Mouse (Mus musculus) small intestine, adult 2 months (tissue): Measurements from ENCODE around the gene Tac2. TPM values are rescaled to one million over a fixed set of nuclear protein-coding genes. Genes with fewer than 3 reads are reported as not detected.
A peak's percentile ranks its signal among the peaks of the same experiment; 100 is the strongest.
"Not testable (repeated sequence)": the region's sequence is repeated elsewhere in the genome, so short reads cannot be mapped to it uniquely, and the experiment has no call there.

ENCODE experiments used
- H3K27ac ChIP-seq: fragments of 200-500 bp; 2 replicates; pipeline ENCODE4 v1.5.1; 2012; ENCODE audit warnings: low read depth, low read length, control low read depth, inconsistent platforms; ENCODE audit not compliant: insufficient read depth
- H3K27me3 ChIP-seq: fragments of 200-500 bp; 2 replicates; pipeline ENCODE4 v1.6.1; 2012; ENCODE audit warnings: mild to moderate bottlenecking, moderate library complexity, low read length, inconsistent platforms; ENCODE audit not compliant: control insufficient read depth, insufficient read depth
- H3K36me3 ChIP-seq: fragments of 200-500 bp; 2 replicates; pipeline ENCODE4 v1.6.1; 2012; ENCODE audit warnings: mild to moderate bottlenecking, low read length, control low read depth, inconsistent platforms; ENCODE audit not compliant: control insufficient read depth, insufficient read depth
- H3K4me1 ChIP-seq: fragments of 200-500 bp; 2 replicates; pipeline ENCODE4 v1.6.1; 2012; ENCODE audit warnings: low read length, inconsistent platforms, mixed read lengths; ENCODE audit not compliant: control insufficient read depth, insufficient read depth, insufficient read length
- H3K4me3 ChIP-seq: fragments of 200-500 bp; 2 replicates; pipeline ENCODE4 v1.5.1; 2012; ENCODE audit warnings: low read depth, mild to moderate bottlenecking, control low read depth, inconsistent platforms, low read length, moderate library complexity
- CTCF ChIP-seq: fragments of 200-500 bp; IDR thresholded peaks from 2 replicates; pipeline ENCODE4 v1.5.1; 2012; ENCODE audit warnings: low read depth, mild to moderate bottlenecking, control low read depth, inconsistent platforms, low read length, moderate library complexity, mixed read lengths; ENCODE audit not compliant: insufficient replicate concordance, insufficient read length; ENCODE audit errors: extremely low read depth
- POLR2A ChIP-seq: fragments of 200-500 bp; IDR thresholded peaks from 2 replicates; pipeline ENCODE4 v1.6.1; 2012; ENCODE audit warnings: low read depth, mild to moderate bottlenecking, control low read depth, inconsistent platforms, low read length, moderate library complexity
- WGBS: fragments of 180-500 bp; shearing (Covaris S2); methylation state at CpG from one replicate; pipeline ENCODE4 v1.1.7; 2018; 5-methylcytosine and 5-hydroxymethylcytosine counted together
- polyA plus RNA-seq: library from polyadenylated mRNA; depleted of rRNA; stranded (reverse); fragments of >200 nt; gene quantifications from 2 replicates; pipeline ENCODE4 v1.2.3, GENCODE M21; 2012; rRNA removed

The Tac2 gene
- polyA plus RNA-seq, 1 experiment: 0.27 TPM

DNA sequence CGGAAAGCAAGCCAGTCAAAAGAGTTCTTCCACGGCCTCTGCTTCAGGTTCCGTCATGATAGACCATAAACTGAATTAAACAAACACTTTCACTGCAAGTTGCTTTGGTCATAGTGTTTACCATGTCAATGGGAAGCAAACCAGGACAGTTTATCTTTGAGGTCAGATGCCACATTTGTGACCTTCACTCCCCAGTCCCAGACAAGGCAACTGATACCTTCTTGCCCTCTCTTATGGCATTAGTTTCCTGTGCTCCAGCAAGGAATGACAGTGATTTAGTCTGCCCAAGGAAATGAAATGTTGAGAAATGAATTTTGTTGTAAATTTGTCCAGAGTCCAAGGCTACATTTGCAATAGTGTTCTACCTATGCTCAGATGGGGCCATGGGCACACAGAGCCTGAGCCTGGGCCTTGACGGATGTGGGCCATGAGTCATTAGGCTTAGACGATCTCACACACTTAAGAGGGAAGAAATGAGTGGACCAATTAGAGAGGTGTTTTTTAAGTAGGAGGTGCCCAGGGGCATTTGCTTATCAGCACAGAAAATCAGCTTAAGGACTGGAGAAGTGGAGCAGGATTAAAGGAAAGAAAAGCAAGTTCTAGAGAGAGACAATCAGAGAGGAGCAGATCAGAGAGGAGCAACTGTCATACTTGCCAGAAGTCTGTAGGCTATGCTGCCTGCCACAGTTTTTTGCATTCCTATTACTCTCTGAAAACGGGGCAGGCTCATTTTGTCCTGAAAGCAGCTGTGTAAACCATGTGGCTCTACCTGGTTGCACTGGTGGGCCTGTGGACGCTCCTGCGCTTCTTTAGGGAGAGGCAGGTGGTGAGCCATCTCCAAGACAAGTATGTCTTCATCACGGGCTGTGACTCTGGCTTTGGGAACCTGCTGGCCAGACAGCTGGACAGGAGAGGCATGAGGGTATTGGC is 35.2 kb downstream of the Tac2 start, which contains the start of the genes Rdh1 and Rdh16f1:
TSS of gene Rdh1 (plus strand) at position 541 of the 930 bp plus-strand sequence.
TSS of gene Rdh16f1 (plus strand) at position 607 of the 930 bp plus-strand sequence.
- 49% methylated on average over 9 of the region's 9 CpGs for WGBS
- H3K4me3 ChIP-seq: no peak within 1 kb of the TSS
- no peak for TF ChIP-seq POLR2A
- no peak for TF ChIP-seq CTCF
- H3K4me1 ChIP-seq: peaks cover 31% of the 10 kb centered on the region
- H3K36me3 ChIP-seq: no peaks in the 10 kb centered on the region
- H3K27ac ChIP-seq: peak within 1 kb of the TSS; percentile 5; the same call in 1 of the 2 replicates
- no peaks in the 10 kb centered on the region for H3K27me3 ChIP-seq

DNA sequence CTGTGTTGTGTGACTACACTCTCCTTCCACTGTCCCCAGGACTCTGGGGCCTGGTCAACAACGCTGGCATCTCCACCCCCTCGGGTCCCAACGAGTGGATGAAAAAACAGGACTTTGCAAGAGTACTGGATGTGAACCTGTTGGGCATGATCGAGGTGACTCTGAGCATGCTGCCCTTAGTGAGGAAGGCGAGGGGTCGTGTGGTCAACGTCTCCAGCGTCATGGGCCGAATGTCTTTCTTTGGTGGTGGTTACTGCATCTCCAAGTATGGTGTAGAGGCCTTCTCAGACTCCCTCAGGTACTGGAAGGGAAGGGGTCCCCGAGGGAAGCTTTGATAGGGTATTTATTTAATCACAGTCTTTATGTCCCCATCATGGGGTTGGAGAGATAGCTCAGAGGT is 38.6 kb downstream of the Tac2 start:
- H3K27ac ChIP-seq, H3K36me3 ChIP-seq, H3K27me3 ChIP-seq, H3K4me3 ChIP-seq: not testable (repeated sequence)
- 90% methylated on average over 10 of the region's 10 CpGs for WGBS
- peaks cover 18% of the 10 kb centered on the region; the same call in 1 of the 2 replicates for H3K4me1 ChIP-seq

DNA sequence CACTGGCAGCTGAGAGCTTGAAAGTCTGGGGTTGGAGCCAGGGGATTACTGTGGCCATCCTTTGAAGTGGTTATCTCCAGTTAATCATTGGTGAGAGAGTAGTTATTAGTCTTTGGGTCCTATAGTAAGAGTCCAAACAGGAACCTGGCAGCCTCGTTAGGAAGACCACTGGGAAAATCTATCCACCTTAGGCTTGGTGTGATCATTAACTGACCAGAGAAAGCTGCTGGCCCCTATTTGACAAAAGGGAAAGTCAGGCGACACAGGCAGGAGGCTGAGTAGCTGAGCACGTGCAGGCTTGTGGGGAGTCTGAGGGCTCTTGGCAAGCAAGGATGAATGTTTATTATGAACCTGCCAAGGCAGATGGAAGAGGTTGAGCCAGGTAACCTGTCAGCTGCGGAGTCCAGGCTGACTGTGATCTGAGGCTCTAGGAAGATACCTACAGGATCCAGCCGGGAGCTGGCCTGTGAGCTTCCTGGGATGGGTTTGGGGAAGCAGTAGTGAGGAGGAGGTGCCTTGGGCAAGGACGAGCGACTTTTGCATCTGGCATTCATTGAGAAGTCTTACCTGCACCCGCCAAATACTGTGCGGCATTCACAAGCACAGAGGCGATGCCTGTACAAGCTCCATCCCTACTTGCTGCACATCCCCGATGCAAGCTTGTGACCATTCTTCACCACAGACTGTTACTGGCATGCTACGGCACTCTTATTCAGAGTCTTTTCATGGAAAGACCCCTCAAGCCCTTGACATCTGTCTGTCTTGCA is 39.8 kb downstream of the Tac2 start:
- Histone ChIP-seq H3K4me3 (no peak overlapping the region), H3K27ac (peak overlapping the region; percentile 52), H3K4me1 (peaks cover 13% of the 10 kb centered on the region; the same call in 1 of the 2 replicates), H3K36me3 (no peaks in the 10 kb centered on the region), H3K27me3 (no peaks in the 10 kb centered on the region)
- 24% methylated on average over 12 of the region's 12 CpGs for WGBS
- no peak for TF ChIP-seq POLR2A
- TF ChIP-seq CTCF: no peak

DNA sequence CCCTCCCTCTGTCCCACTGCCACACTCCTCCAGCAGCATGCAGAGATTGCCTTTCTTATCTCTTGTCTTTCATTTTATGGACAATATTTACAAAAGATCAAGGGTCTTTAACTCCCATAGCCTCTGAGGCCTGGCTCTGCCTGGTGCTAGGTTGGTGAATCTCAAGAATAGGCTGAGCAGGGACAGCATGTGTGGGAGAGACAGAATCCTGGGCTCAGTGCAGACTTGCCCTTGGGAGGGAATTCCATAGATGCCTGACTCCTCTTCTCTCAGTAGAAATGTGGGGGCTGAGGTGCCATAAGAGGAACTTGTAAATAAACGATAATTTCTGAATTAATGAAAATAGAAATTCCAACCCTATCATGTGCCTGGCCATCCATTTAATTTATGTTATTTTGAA is 42.3 kb downstream of the Tac2 start:
- Histone ChIP-seq H3K27me3 (no peaks in the 10 kb centered on the region), H3K27ac (no peak overlapping the region), H3K4me1 (peaks cover 6% of the 10 kb centered on the region; the same call in 1 of the 2 replicates), H3K36me3 (no peaks in the 10 kb centered on the region), H3K4me3 (no peak overlapping the region)
- TF ChIP-seq CTCF (no peak), POLR2A (no peak)
- 47% methylated on average over 1 of the region's 1 CpGs for WGBS

DNA sequence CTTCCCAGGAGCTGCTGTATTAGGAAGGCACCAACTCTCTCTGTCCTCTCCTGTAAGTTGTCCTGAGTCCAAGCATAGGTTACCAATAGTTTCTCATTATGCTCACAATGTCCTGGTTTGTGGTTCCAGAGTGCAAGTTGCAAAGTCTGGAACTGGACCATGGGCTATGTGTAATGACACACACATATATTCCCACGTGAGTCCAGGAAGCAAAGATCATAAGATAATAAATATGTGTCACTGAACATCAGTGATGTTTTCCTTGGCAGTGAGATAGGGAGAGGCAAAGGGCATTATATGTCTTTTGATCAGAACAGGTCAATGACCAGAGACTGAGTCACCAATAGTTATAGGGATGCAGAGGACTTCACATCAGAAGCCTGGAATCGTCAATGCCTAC is 51.7 kb downstream of the Tac2 start, which contains the start of gene Rdh9:
TSS of gene Rdh9 (plus strand) at position 376 of the 400 bp plus-strand sequence.
- no peak for TF ChIP-seq CTCF
- no peak for TF ChIP-seq POLR2A
- peaks cover 8% of the 10 kb centered on the region; the same call in 1 of the 2 replicates for H3K4me1 ChIP-seq
- H3K4me3 ChIP-seq: peak within 1 kb of the TSS; percentile 49
- no peaks in the 10 kb centered on the region for H3K36me3 ChIP-seq
- H3K27ac ChIP-seq: peak within 1 kb of the TSS; percentile 88
- H3K27me3 ChIP-seq: no peaks in the 10 kb centered on the region
- 18% methylated on average over 2 of the region's 2 CpGs for WGBS

Other genes starting within 250 kb of the Tac2 start
- gene Stac3, start 222.8 kb upstream of the Tac2 start, polyA plus RNA-seq: 0.30 and 0.51 TPM in 2 replicates
- 3.8 and 5.6 TPM in 2 replicates for gene Ndufa4l2, start 209.5 kb upstream of the Tac2 start, polyA plus RNA-seq
- 36.6 and 49.6 TPM in 2 replicates for gene Shmt2, start 202.0 kb upstream of the Tac2 start, polyA plus RNA-seq
- 0.32 and 0.41 TPM in 2 replicates for gene Nxph4, start 189.9 kb upstream of the Tac2 start, polyA plus RNA-seq
- 82.4 and 200 TPM in 2 replicates for gene Lrp1, start 103.3 kb upstream of the Tac2 start, polyA plus RNA-seq
- gene Stat6, start 81.5 kb upstream of the Tac2 start, polyA plus RNA-seq: 45.7 and 101 TPM in 2 replicates
- 0.67 and 2.5 TPM in 2 replicates for gene Nemp1, start 57.6 kb upstream of the Tac2 start, polyA plus RNA-seq
- gene Nab2, start 55.9 kb upstream of the Tac2 start, polyA plus RNA-seq: 9.4 and 31.8 TPM in 2 replicates
- 166 and 688 TPM in 2 replicates for gene Myo1a, start 19.3 kb upstream of the Tac2 start, polyA plus RNA-seq
- 2.9 and 6.7 TPM in 2 replicates for gene Zbtb39, start 15.1 kb downstream of the Tac2 start, polyA plus RNA-seq
- 0.70 and 2.3 TPM in 2 replicates for gene Gpr182, start 27.3 kb downstream of the Tac2 start, polyA plus RNA-seq
- not detected in 2 replicates for gene Rdh1, start 35.2 kb downstream of the Tac2 start, polyA plus RNA-seq
- not detected in 2 replicates for gene Rdh16f1, start 35.3 kb downstream of the Tac2 start, polyA plus RNA-seq
- 8.0 and 40.9 TPM in 2 replicates for gene Rdh9, start 51.9 kb downstream of the Tac2 start, polyA plus RNA-seq
- 1.7 and 4.4 TPM in 2 replicates for gene Rdh16, start 76.7 kb downstream of the Tac2 start, polyA plus RNA-seq
- not detected in 2 replicates for gene Rdh19, start 125.5 kb downstream of the Tac2 start, polyA plus RNA-seq
- gene Rdh16f2, start 142.0 kb downstream of the Tac2 start, polyA plus RNA-seq: 2.1 and 3.6 TPM in 2 replicates
- gene Rdh7, start 164.3 kb downstream of the Tac2 start, polyA plus RNA-seq: 30.9 and 73.0 TPM in 2 replicates
- gene Sdr9c7, start 174.0 kb downstream of the Tac2 start, polyA plus RNA-seq: 0.70 TPM in 1 of 2 replicates, not detected in the other